Mouse (Mus musculus) myocyte (in vitro differentiated cells): ENCODE results near the gene Nkx2-3. TPM values are rescaled to one million over a fixed set of nuclear protein-coding genes. Genes with fewer than 3 reads are reported as not detected.

ENCODE experiments used
- H3K27me3 ChIP-seq: one replicate; pipeline ENCODE4 v1.6.1; 2011; ENCODE audit not compliant: control insufficient read depth, insufficient read depth, insufficient read length
- H3K36me3 ChIP-seq: one replicate; pipeline ENCODE4 v1.6.1; 2011; ENCODE audit not compliant: control insufficient read depth, insufficient read depth
- H3K4me2 ChIP-seq: one replicate; pipeline ENCODE4 v1.6.1; 2011; ENCODE audit warnings: low read depth, control low read depth
- H3K4me3 ChIP-seq: one replicate; pipeline ENCODE4 v1.5.1; 2011; ENCODE audit warnings: mild to moderate bottlenecking, control low read depth, moderate library complexity
- H3K79me2 ChIP-seq: one replicate; pipeline ENCODE4 v1.6.1; 2011; ENCODE audit not compliant: control insufficient read depth, insufficient read depth
- H3ac ChIP-seq: one replicate; pipeline ENCODE4 v1.6.1; 2011; ENCODE audit not compliant: control insufficient read depth, insufficient read length
- CEBPB ChIP-seq: IDR thresholded peaks from 2 replicates; pipeline ENCODE4 v1.6.1; 2011; ENCODE audit warnings: mild to moderate bottlenecking, moderate library complexity; ENCODE audit not compliant: poor library complexity, insufficient read depth, severe bottlenecking
- E2F4 ChIP-seq: IDR thresholded peaks from one replicate; pipeline ENCODE4 v1.6.1; 2011; ENCODE audit warnings: mild to moderate bottlenecking, control low read depth, moderate library complexity; ENCODE audit not compliant: insufficient read depth
- MAX ChIP-seq: IDR thresholded peaks from one replicate; pipeline ENCODE4 v1.6.1; 2011; ENCODE audit warnings: low read depth, mild to moderate bottlenecking, control low read depth
- MYOD1 ChIP-seq, 3 experiments: IDR thresholded peaks; one replicate each; pipeline ENCODE4 v1.6.1; 2011; ENCODE audit warnings: control low read depth in 2 of 3, low read depth in 2 of 3, mild to moderate bottlenecking in 2 of 3, moderate library complexity in 1 of 3; ENCODE audit not compliant: insufficient read length in 2 of 3, control insufficient read depth in 1 of 3
- MYOG ChIP-seq, 3 experiments: IDR thresholded peaks; one replicate each; pipeline ENCODE4 v1.6.1; 2011; ENCODE audit warnings: control low read depth in 2 of 3, low read depth in 2 of 3, mild to moderate bottlenecking in 2 of 3; ENCODE audit not compliant: insufficient read length in 2 of 3, control insufficient read depth in 1 of 3, insufficient read depth in 1 of 3
- POLR2A ChIP-seq: IDR thresholded peaks from one replicate; pipeline ENCODE4 v1.6.1; 2011; ENCODE audit warnings: low read depth, mild to moderate bottlenecking, control low read depth, moderate library complexity; ENCODE audit not compliant: insufficient read length
- POLR2AphosphoS2 ChIP-seq: IDR thresholded peaks from one replicate; pipeline ENCODE4 v1.6.1; 2011; ENCODE audit warnings: low read depth, control low read depth; ENCODE audit not compliant: insufficient read length
- REST ChIP-seq: IDR thresholded peaks from one replicate; pipeline ENCODE4 v1.6.1; 2011; ENCODE audit warnings: mild to moderate bottlenecking, control low read depth, moderate library complexity; ENCODE audit not compliant: insufficient read depth, insufficient read length
- SRF ChIP-seq: IDR thresholded peaks from one replicate; pipeline ENCODE4 v1.6.1; 2011; ENCODE audit warnings: low read depth; ENCODE audit not compliant: control insufficient read depth, insufficient read length
- TCF12 ChIP-seq: IDR thresholded peaks from one replicate; pipeline ENCODE4 v1.6.1; 2011; ENCODE audit warnings: mild to moderate bottlenecking, control low read depth; ENCODE audit not compliant: poor library complexity, insufficient read depth, severe bottlenecking
- TCF3 ChIP-seq: IDR thresholded peaks from one replicate; pipeline ENCODE4 v1.6.1; 2011; ENCODE audit warnings: low read depth, control low read depth; ENCODE audit not compliant: insufficient read length
- USF1 ChIP-seq: IDR thresholded peaks from one replicate; pipeline ENCODE4 v1.6.1; 2011; ENCODE audit warnings: low read depth, mild to moderate bottlenecking, control low read depth, moderate library complexity
- polyA plus RNA-seq: library from polyadenylated mRNA; unstranded; fragments of >200 nt; fragmentation: generic; extraction: Trizol; gene quantifications from one replicate; pipeline ENCODE4 v1.2.1, GENCODE M21; 2012; ENCODE audit warnings: missing spikeins

Gene Nkx2-3
- polyA plus RNA-seq, 1 experiment: not detected

GRCm38 (mm10) chr19:43609458-43610330 lies 2.4 kb upstream of the Nkx2-3 start:
- Histone ChIP-seq H3ac (no peak overlapping the region), H3K36me3 (no peaks in the 10 kb centered on the region), H3K79me2 (no peaks in the 10 kb centered on the region), H3K4me2 (no peak overlapping the region), H3K4me3 (no peak overlapping the region), H3K27me3 (peaks cover 29% of the 10 kb centered on the region)
- TF ChIP-seq POLR2AphosphoS2 (no peak), CEBPB (no peak), SRF (no peak), TCF3 (no peak), POLR2A (no peak), MYOG (IDR thresholded peaks at IDR 0.05; ENCODE audit: control insufficient read depth in 1 of 3, insufficient read depth in 1 of 3, insufficient read length in 2 of 3, low read depth in 2 of 3) (no peak), E2F4 (no peak), MAX (no peak), USF1 (no peak), MYOD1 (IDR thresholded peaks at IDR 0.05; ENCODE audit: control insufficient read depth in 1 of 3, insufficient read length in 2 of 3, low read depth in 2 of 3) (no peak), REST (no peak), TCF12 (no peak)

DNA sequence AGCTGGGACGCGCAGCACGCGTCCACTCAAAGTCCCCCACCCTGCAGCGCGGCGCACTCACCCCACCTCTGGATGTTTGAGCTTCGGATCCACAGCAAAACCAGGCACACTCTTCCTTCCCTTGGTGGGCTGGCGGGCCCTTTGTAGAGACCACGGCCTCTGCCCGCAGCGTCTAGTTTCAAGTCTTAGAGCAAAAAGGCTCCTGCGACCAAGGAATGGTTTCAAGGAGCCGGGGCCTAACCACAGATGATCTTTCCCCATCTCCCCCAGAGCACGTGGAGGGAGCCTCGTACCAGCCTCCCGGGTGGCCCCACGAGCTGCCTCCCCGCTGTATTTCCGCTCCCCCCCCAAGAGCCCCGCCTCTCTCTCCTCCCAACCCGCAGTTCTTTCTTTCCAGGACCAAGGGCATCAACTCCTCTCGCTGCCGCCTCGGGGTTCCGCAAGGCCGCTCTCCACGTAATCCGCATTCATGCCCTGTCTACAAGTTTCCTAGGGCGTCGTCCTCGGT lies 1.7 kb upstream of the Nkx2-3 start:
- peaks cover 36% of the 10 kb centered on the region for H3K27me3 ChIP-seq
- no peaks in the 10 kb centered on the region for H3K36me3 ChIP-seq
- H3K79me2 ChIP-seq: no peaks in the 10 kb centered on the region
- H3K4me3 ChIP-seq: no peak overlapping the region
- no peak for TF ChIP-seq MYOD1 (IDR thresholded peaks at IDR 0.05; ENCODE audit: control insufficient read depth in 1 of 3, insufficient read length in 2 of 3, low read depth in 2 of 3)
- no peak for TF ChIP-seq TCF3
- TF ChIP-seq TCF12: no peak
- TF ChIP-seq SRF: no peak
- no peak for TF ChIP-seq POLR2A
- TF ChIP-seq CEBPB: no peak
- TF ChIP-seq REST: no peak
- TF ChIP-seq MYOG (IDR thresholded peaks at IDR 0.05; ENCODE audit: control insufficient read depth in 1 of 3, insufficient read depth in 1 of 3, insufficient read length in 2 of 3, low read depth in 2 of 3): no peak
- no peak for TF ChIP-seq USF1
- TF ChIP-seq E2F4: no peak
- TF ChIP-seq POLR2AphosphoS2: no peak
- no peak for TF ChIP-seq MAX
- H3K4me2 ChIP-seq: no peak overlapping the region
- no peak overlapping the region for H3ac ChIP-seq

DNA sequence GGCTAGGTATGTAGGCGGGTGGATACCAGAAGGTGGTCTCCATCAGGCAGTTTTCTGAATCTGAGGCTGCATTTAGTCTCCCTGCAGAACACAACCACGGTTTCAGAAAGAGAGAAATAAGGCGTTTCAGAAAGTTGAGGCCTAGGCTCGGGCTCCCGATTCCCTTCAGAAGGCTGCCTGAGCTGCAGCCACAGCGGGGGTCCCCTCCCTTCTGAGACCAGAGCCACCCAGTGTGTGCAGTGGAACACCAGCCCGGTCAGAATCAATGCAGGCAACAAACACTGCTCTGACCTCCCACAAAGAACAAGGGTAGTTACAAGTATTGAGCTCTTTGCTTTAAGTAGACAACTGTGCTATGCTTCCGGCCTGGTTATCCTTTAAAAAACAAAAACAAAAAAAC lies 1.0 kb upstream of the Nkx2-3 start:
- no peaks in the 10 kb centered on the region for H3K36me3 ChIP-seq
- no peaks in the 10 kb centered on the region for H3K79me2 ChIP-seq
- H3K4me2 ChIP-seq: no peak overlapping the region
- no peak overlapping the region for H3K4me3 ChIP-seq
- H3ac ChIP-seq: no peak overlapping the region
- peaks cover 43% of the 10 kb centered on the region for H3K27me3 ChIP-seq
- TF ChIP-seq SRF (no peak), MYOD1 (IDR thresholded peaks at IDR 0.05; ENCODE audit: control insufficient read depth in 1 of 3, insufficient read length in 2 of 3, low read depth in 2 of 3) (no peak), USF1 (no peak), E2F4 (no peak), MYOG (IDR thresholded peaks at IDR 0.05; ENCODE audit: control insufficient read depth in 1 of 3, insufficient read depth in 1 of 3, insufficient read length in 2 of 3, low read depth in 2 of 3) (no peak), POLR2AphosphoS2 (no peak), TCF3 (no peak), TCF12 (no peak), MAX (no peak)

- Histone ChIP-seq H3K36me3 (no peaks in the 10 kb centered on the region), H3K27me3 (peaks cover 44% of the 10 kb centered on the region), H3K4me2 (no peak overlapping the region), H3K4me3 (no peak overlapping the region), H3K79me2 (no peaks in the 10 kb centered on the region), H3ac (no peak overlapping the region)
- TF ChIP-seq TCF12 (no peak), MYOG (IDR thresholded peaks at IDR 0.05; ENCODE audit: control insufficient read depth in 1 of 3, insufficient read depth in 1 of 3, insufficient read length in 2 of 3, low read depth in 2 of 3) (no peak), MAX (no peak)
Measured at GRCm38 (mm10) chr19:43611561-43611960, 564 bp upstream of the Nkx2-3 start.

DNA sequence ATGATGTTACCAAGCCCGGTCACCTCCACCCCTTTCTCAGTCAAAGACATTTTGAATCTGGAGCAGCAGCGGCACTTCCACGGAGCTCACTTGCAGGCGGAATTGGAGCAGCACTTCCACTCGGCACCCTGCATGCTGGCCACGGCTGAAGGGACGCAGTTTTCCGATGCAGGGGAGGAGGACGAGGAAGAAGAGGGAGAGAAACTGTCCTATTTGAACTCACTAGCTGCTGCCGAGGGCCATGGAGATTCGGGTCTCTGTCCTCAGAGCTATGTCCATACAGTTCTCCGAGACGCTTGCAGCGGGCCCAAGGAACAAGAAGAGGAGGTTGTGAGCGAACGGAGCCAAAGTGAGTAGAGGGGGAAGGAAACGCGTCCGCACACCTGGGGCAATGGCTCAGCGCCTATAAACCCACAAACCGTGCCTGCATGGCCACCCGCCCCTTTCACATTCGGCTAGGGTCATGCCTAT lies 411 bp downstream of the Nkx2-3 start:
- Histone ChIP-seq H3K27me3 (peaks cover 51% of the 10 kb centered on the region), H3K4me3 (no peak overlapping the region), H3K79me2 (no peaks in the 10 kb centered on the region), H3ac (no peak overlapping the region), H3K36me3 (no peaks in the 10 kb centered on the region), H3K4me2 (no peak overlapping the region)
- TF ChIP-seq TCF12 (no peak), SRF (no peak), TCF3 (no peak), MYOG (IDR thresholded peaks at IDR 0.05; ENCODE audit: control insufficient read depth in 1 of 3, insufficient read depth in 1 of 3, insufficient read length in 2 of 3, low read depth in 2 of 3) (no peak), MAX (no peak), REST (no peak), POLR2AphosphoS2 (no peak), CEBPB (no peak), POLR2A (no peak)
